In the genomic region with DNA sequence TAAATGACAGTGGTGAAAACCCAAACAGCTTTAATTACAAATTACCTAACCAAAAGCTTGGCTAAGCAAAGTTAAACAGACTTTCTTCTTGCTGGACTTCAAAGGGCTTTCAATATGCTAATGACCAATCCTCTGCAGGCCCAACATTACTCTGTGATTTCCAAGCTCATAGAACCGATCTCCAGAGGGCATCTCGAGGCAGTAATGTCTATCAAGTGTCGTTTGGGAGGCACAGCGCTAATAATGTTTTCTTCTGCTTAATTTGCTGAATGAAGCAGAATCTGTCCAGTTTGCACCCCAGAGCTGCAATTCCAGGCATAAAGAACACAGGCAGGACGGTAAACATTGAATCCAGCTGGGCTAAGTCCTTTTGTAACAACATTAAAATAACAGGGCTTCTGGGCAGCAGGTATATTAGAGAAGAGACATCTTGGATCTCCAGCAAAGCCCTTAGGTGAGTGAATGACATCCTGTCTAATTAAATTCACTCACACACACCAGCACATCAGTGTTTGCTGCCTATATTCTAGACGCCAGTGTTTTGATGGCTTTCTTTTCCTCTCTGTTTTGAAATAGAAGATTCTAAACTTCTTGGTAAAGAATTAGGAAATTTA, we compare ENCODE assay signal across 25 mouse cellular contexts. TPM values are rescaled to one million over a fixed set of nuclear protein-coding genes. Genes with fewer than 3 reads are reported as not detected.
A peak's percentile ranks its signal among the peaks of the same experiment; 100 is the strongest.
DNase-seq lines count a peak whose midpoint lies in the region; ATAC-seq and TF ChIP-seq lines count a peak whose summit lies in the region.
"Had no signal": no experiment of that assay in that cellular context is flagged by ENCODE, and none has a peak within 500 bp of the region (broad histone marks: within the 10 kb centered on the region; RNA-seq: fewer than 3 reads in every experiment).

No protein-coding gene starts in this region.

- no peak overlapping the region for H3K9ac ChIP-seq in hindbrain, embryonic 15.5 days
- no peak overlapping the region for H3K9ac ChIP-seq in hindbrain, embryonic 11.5 days (ENCODE audit: low read depth, low read length)
- H3K9ac ChIP-seq in midbrain, embryonic 15.5 days: no peak overlapping the region
- no peak overlapping the region for H3K9ac ChIP-seq in midbrain, postnatal 0 days (replicated peaks; ENCODE audit: low read length, poor library complexity, severe bottlenecking)

- H3K27me3 ChIP-seq in hindbrain, embryonic 15.5 days: no peaks in the 10 kb centered on the region
- H3K27me3 ChIP-seq in hindbrain, embryonic 11.5 days (ENCODE audit: control insufficient read depth, insufficient read depth, low read length): no peaks in the 10 kb centered on the region
- H3K27me3 ChIP-seq in midbrain, embryonic 15.5 days (replicated peaks): no peaks in the 10 kb centered on the region
- no peaks in the 10 kb centered on the region for H3K27me3 ChIP-seq in midbrain, embryonic 10.5 days (ENCODE audit: low read depth, poor library complexity, severe bottlenecking)
- H3K27me3 ChIP-seq in midbrain, postnatal 0 days (ENCODE audit: insufficient read depth, low read length): no peaks in the 10 kb centered on the region
- H3K27me3 ChIP-seq: CH12.LX, Patski had no signal

- peaks cover 11% of the 10 kb centered on the region for H3K4me1 ChIP-seq in hindbrain, embryonic 15.5 days (replicated peaks)
- H3K4me1 ChIP-seq in hindbrain, embryonic 11.5 days (replicated peaks; ENCODE audit: control insufficient read depth, insufficient read depth, low read length): no peaks in the 10 kb centered on the region; the same call in 1 of the 2 replicates
- H3K4me1 ChIP-seq in midbrain, embryonic 15.5 days: peaks cover 10% of the 10 kb centered on the region
- peaks cover 23% of the 10 kb centered on the region for H3K4me1 ChIP-seq in midbrain, embryonic 10.5 days
- H3K4me1 ChIP-seq in midbrain, postnatal 0 days (ENCODE audit: insufficient read depth, low read length): no peaks in the 10 kb centered on the region; the same call in 1 of the 2 replicates

- no peak overlapping the region for H3K4me3 ChIP-seq in hindbrain, embryonic 15.5 days
- H3K4me3 ChIP-seq in hindbrain, embryonic 11.5 days (ENCODE audit: low read depth, low read length): no peak overlapping the region
- H3K4me3 ChIP-seq in midbrain, embryonic 15.5 days: no peak overlapping the region
- no peak overlapping the region for H3K4me3 ChIP-seq in midbrain, embryonic 10.5 days
- no peak overlapping the region for H3K4me3 ChIP-seq in midbrain, postnatal 0 days (ENCODE audit: low read depth, low read length)
- H3K4me3 ChIP-seq: embryonic facial prominence, embryonic 10.5 days; heart, embryonic 10.5 days had no signal

- no peak for TF ChIP-seq POLR2A in brain, embryonic 14.5 days (IDR thresholded peaks at IDR 0.05; ENCODE audit: borderline replicate concordance, extremely low read depth, insufficient read depth, insufficient read length, poor library complexity, severe bottlenecking)

- no peak for DNase-seq in hindbrain, embryonic 11.5 days (ENCODE audit: low spot score)
- DNase-seq in midbrain, embryonic 10.5 days (ENCODE audit: low spot score): no peak
- DNase-seq in brain, embryonic 14.5 days (ENCODE audit: low read depth): peak; percentile 61
- peak; percentile 48 for DNase-seq in midbrain, postnatal 0 days (ENCODE audit: low spot score)
- DNase-seq in urinary bladder, postnatal 25 days (ENCODE audit: low spot score): no peak
- DNase-seq in frontal cortex, postnatal 36 days (ENCODE audit: low spot score in 2 of 2): no peak
- DNase-seq: adrenal gland, postnatal 14 days; cerebellum, adult 2 months; cerebellum, postnatal 10 days; gastrocnemius, postnatal 10 days; heart, adult 18-20 months; heart, postnatal 10 days; heart, postnatal 4 days had no signal

- ATAC-seq in hindbrain, embryonic 15.5 days (ENCODE audit: low FRiP score, low read depth): peak; percentile 51; the same call in 1 of the 2 replicates
- ATAC-seq in hindbrain, embryonic 11.5 days (ENCODE audit: low FRiP score): no peak
- no peak; the same call in 1 of the 2 replicates for ATAC-seq in midbrain, embryonic 15.5 days (replicated peaks)
- no peak for ATAC-seq in midbrain, postnatal 0 days (ENCODE audit: low FRiP score)
- ATAC-seq: activated CD4-positive, CD25-positive, alpha-beta regulatory T cell, adult 4 months; forebrain, embryonic 14.5 days; inflammation-experienced regulatory T-cells, adult 6 months; Patski had no signal

- H3K36me3 ChIP-seq in hindbrain, embryonic 15.5 days: no peaks in the 10 kb centered on the region
- H3K36me3 ChIP-seq in hindbrain, embryonic 11.5 days (ENCODE audit: control insufficient read depth, insufficient read depth, low read length): no peaks in the 10 kb centered on the region
- H3K36me3 ChIP-seq in midbrain, embryonic 15.5 days (replicated peaks): no peaks in the 10 kb centered on the region
- no peaks in the 10 kb centered on the region for H3K36me3 ChIP-seq in midbrain, embryonic 10.5 days
- no peaks in the 10 kb centered on the region for H3K36me3 ChIP-seq in midbrain, postnatal 0 days (ENCODE audit: insufficient read depth, low read length)
- H3K36me3 ChIP-seq: embryonic facial prominence, embryonic 10.5 days; heart, embryonic 10.5 days had no signal

- no peak overlapping the region for H3K4me2 ChIP-seq in hindbrain, embryonic 15.5 days
- H3K4me2 ChIP-seq in hindbrain, embryonic 11.5 days (replicated peaks; ENCODE audit: low read depth, low read length): no peak overlapping the region
- H3K4me2 ChIP-seq in midbrain, embryonic 15.5 days: no peak overlapping the region
- no peak overlapping the region for H3K4me2 ChIP-seq in midbrain, postnatal 0 days (ENCODE audit: low read depth, low read length, poor library complexity, severe bottlenecking)

- TF ChIP-seq CTCF in brain, embryonic 14.5 days (IDR thresholded peaks at IDR 0.05; ENCODE audit: borderline replicate concordance, extremely low read depth, insufficient read depth, insufficient read length): no peak
- TF ChIP-seq CTCF in midbrain, postnatal 0 days (IDR thresholded peaks at IDR 0.05): no peak

- H3K27ac ChIP-seq in hindbrain, embryonic 15.5 days (replicated peaks): no peak overlapping the region
- no peak overlapping the region for H3K27ac ChIP-seq in hindbrain, embryonic 11.5 days (ENCODE audit: low read depth, low read length)
- H3K27ac ChIP-seq in midbrain, embryonic 15.5 days: peak overlapping the region; percentile 34; the same call in 1 of the 2 replicates
- no peak overlapping the region for H3K27ac ChIP-seq in midbrain, embryonic 10.5 days (replicated peaks)
- 0 out of 2 replicates have a peak overlapping the region, but pooled peaks have one; percentile 32 for H3K27ac ChIP-seq in midbrain, postnatal 0 days (ENCODE audit: low read depth, low read length)
- H3K27ac ChIP-seq: embryonic facial prominence, embryonic 10.5 days; heart, embryonic 10.5 days had no signal

- no peaks in the 10 kb centered on the region for H3K9me3 ChIP-seq in hindbrain, embryonic 15.5 days
- H3K9me3 ChIP-seq in hindbrain, embryonic 11.5 days (ENCODE audit: control insufficient read depth, low read length): no peaks in the 10 kb centered on the region
- no peaks in the 10 kb centered on the region for H3K9me3 ChIP-seq in midbrain, embryonic 15.5 days
- no peaks in the 10 kb centered on the region for H3K9me3 ChIP-seq in midbrain, embryonic 10.5 days (replicated peaks)
- H3K9me3 ChIP-seq in midbrain, postnatal 0 days (ENCODE audit: low read length): no peaks in the 10 kb centered on the region
- H3K9me3 ChIP-seq: embryonic facial prominence, embryonic 10.5 days; heart, embryonic 10.5 days had no signal

- 34% methylated on average over 6 of the region's 6 CpGs for WGBS in hindbrain, embryonic 15.5 days
- 54% methylated on average over 6 of the region's 6 CpGs for WGBS in hindbrain, embryonic 11.5 days
- WGBS in midbrain, embryonic 15.5 days: 24% methylated on average over 6 of the region's 6 CpGs
- WGBS in midbrain, embryonic 10.5 days: 50% methylated on average over 6 of the region's 6 CpGs
- WGBS in midbrain, postnatal 0 days: 18% methylated on average over 6 of the region's 6 CpGs

RNA-seq across cellular contexts. Expression of a gene that starts 15.0 kb away (rescaled TPM):
- 0.53 and 0.98 TPM in 2 replicates for polyA plus RNA-seq in hindbrain, embryonic 15.5 days (2015; fragmentation: Nextera tagmentation; extraction: Ambion mirVana)
- not detected in 2 replicates for polyA plus RNA-seq in hindbrain, embryonic 11.5 days (2014; fragmentation: Nextera tagmentation; extraction: Ambion mirVana)
- polyA plus RNA-seq in midbrain, embryonic 15.5 days (2015; fragmentation: Nextera tagmentation; extraction: Ambion mirVana): 2.0 TPM in 1 of 2 replicates, not detected in the other
- polyA plus RNA-seq in midbrain, embryonic 10.5 days (2016; fragmentation: Nextera tagmentation; extraction: Ambion mirVana): 0.40 TPM in 1 of 2 replicates, not detected in the other
- polyA plus RNA-seq in brain, embryonic 14.5 days (2012; rRNA removed): not detected in 2 replicates
- total RNA-seq in midbrain, postnatal 0 days (2014; rRNA removed): not detected in 2 replicates
- 0.20 TPM in 1 of 2 replicates, not detected in the other for polyA plus RNA-seq in midbrain, postnatal 0 days (2015; fragmentation: Nextera tagmentation; extraction: Ambion mirVana)
- total RNA-seq: adrenal gland, adult 18-20 months; adrenal gland, postnatal 14 days; CH12.LX; gastrocnemius, postnatal 10 days; gastrocnemius, postnatal 4 days; heart, postnatal 10 days; heart, postnatal 4 days had no signal
- polyA plus RNA-seq: activated CD4-positive, CD25-positive, alpha-beta regulatory T cell, adult 4 months; cerebellum, adult 2 months; embryonic facial prominence, embryonic 10.5 days; forebrain, embryonic 14.5 days; heart, embryonic 10.5 days; inflammation-experienced regulatory T-cells, adult 6 months had no signal

RNA-seq across cellular contexts. Expression of a gene that starts 52.3 kb away (rescaled TPM):
- 0.45 TPM in 1 of 2 replicates, not detected in the other for polyA plus RNA-seq in hindbrain, embryonic 15.5 days (2015; fragmentation: Nextera tagmentation; extraction: Ambion mirVana)
- not detected in 2 replicates for polyA plus RNA-seq in hindbrain, embryonic 11.5 days (2014; fragmentation: Nextera tagmentation; extraction: Ambion mirVana)
- polyA plus RNA-seq in midbrain, embryonic 15.5 days (2015; fragmentation: Nextera tagmentation; extraction: Ambion mirVana): not detected in 2 replicates
- polyA plus RNA-seq in midbrain, embryonic 10.5 days (2016; fragmentation: Nextera tagmentation; extraction: Ambion mirVana): not detected in 2 replicates
- 0.09 TPM in 1 of 2 replicates, not detected in the other for polyA plus RNA-seq in brain, embryonic 14.5 days (2012; rRNA removed)
- not detected in 2 replicates for total RNA-seq in midbrain, postnatal 0 days (2014; rRNA removed)
- polyA plus RNA-seq in midbrain, postnatal 0 days (2015; fragmentation: Nextera tagmentation; extraction: Ambion mirVana): not detected in 2 replicates
- total RNA-seq: adrenal gland, adult 18-20 months; adrenal gland, postnatal 14 days; CH12.LX; gastrocnemius, postnatal 10 days; gastrocnemius, postnatal 4 days; heart, postnatal 10 days; heart, postnatal 4 days had no signal
- polyA plus RNA-seq: activated CD4-positive, CD25-positive, alpha-beta regulatory T cell, adult 4 months; cerebellum, adult 2 months; forebrain, embryonic 14.5 days; heart, embryonic 10.5 days; heart, embryonic 14.5 days; inflammation-experienced regulatory T-cells, adult 6 months; Patski had no signal

Comparison
In these comparisons a context has a peak if more than half of its experiments do, and no peak if none do; other contexts are left out.
1. H3K27ac ChIP-seq: peak in midbrain, embryonic 15.5 days (single experiment) and midbrain, postnatal 0 days (single experiment); none in hindbrain, embryonic 15.5 days (single experiment), hindbrain, embryonic 11.5 days (single experiment) and midbrain, embryonic 10.5 days (single experiment).
2. DNase-seq: peak in brain, embryonic 14.5 days (single experiment) and midbrain, postnatal 0 days (single experiment); none in hindbrain, embryonic 11.5 days (single experiment), midbrain, embryonic 10.5 days (single experiment), urinary bladder, postnatal 25 days (single experiment) and frontal cortex, postnatal 36 days (0 of 2).